Mouse (Mus musculus) Patski (cell line): ENCODE measurements at regions not wholly inside any gene's neighbourhood (a gene's known extent, or its start where the extent isn't known, plus 50 kb on each side); places are given as distances from the start of the nearest gene placed in this dataset.
"Not testable (repeated sequence)": the region's sequence is repeated elsewhere in the genome, so short reads cannot be mapped to it uniquely, and the experiment has no call there.

Experiments used
- ATAC-seq: fragments of 100-300 bp; one replicate; pipeline ENCODE4 v1.8.0; 2021
- CTCF ChIA-PET: fragments of 350-600 bp; sonication (Branson Sonifier 250); formaldehyde crosslinking; loops from one replicate; lab custom pipeline; 2022; ENCODE audit warnings: inconsistent platforms; lab: Charles Lee
- POLR2A ChIA-PET: fragments of 350-600 bp; sonication (Branson Sonifier 250); formaldehyde crosslinking; loops from one replicate; lab custom pipeline; 2022; ENCODE audit warnings: antibody characterized with exemption, inconsistent platforms; lab: Charles Lee
- DNase-seq: peaks from one replicate; pipeline ENCODE4 v3.0.0-alpha.2; 2011; ENCODE audit warnings: low read depth, low spot score
- H3K27me3 ChIP-seq: fragments of 371-371 bp; one replicate; pipeline ENCODE4 v1.5.1; 2021
- CTCF ChIP-seq: fragments of 100-300 bp; IDR thresholded peaks from one replicate; pipeline ENCODE4 v1.5.1; 2021
- in situ Hi-C: fragments of 300-500 bp; cut with MboI; formaldehyde crosslinking; loops from 3 replicates; pipeline ENCODE4 v1.11.1; 2018; ENCODE audit warnings: low pct_unique_long_range_greater_than_20kb, mixed read lengths

DNA sequence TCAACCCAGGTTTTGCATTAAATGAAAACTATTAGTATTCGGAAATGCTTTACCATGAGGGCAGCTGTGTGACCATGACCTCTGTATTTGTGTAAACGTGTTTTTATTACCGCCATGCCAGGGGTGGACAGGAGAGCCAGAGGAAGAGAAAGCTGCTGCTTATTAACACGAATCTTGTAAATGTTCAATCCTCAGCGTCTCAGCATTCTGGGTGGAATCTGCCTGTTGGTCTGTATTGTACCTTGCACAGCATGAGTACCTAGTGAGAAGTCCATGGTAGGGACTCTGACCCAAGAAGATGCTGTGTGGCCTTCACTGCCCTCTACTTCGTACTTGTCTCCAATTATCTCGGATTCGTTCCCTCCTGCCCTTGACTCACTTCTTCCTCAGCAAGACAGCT lies 378.6 kb upstream of the Zfp703 start:
- CTCF ChIA-PET, result interaction anchor here (1.3 kb wide), 1 partner anchor 10 kb away, joined by 4 read pairs; no protein-coding TSS in a partner anchor
- H3K27me3 ChIP-seq, result peaks cover 35% of the 10 kb centered on the region
- POLR2A ChIA-PET, result no interaction called here
- DNase-seq (no peak), ATAC-seq (no peak)
- in situ Hi-C loops, result no loop called here
- TF ChIP-seq CTCF, result no peak

DNA sequence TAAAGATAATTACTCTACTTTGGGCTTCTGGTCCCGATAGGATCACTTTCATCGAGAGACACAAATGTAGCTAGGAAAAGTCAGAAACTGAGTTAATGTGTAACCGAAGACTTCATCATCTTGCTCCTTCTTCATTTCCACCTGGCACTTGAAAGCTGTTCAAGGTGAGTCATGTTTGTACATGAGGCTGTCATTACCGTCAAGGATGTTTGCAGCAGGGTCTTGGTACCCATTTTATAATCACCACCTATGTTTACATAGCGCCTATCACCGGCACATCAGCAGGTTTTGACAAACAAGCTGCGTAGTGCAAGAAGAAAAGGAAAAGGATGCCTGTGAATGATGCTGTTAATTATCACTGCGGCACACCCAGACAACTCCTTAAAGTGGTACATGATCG lies 377.0 kb upstream of the Zfp703 start:
- in situ Hi-C loops, result no loop called here
- TF ChIP-seq CTCF, result no peak
- ChIA-PET CTCF (interaction anchor here (1.0 to 1.3 kb wide), 2 partner anchors 9 to 15 kb away, joined by 3 to 4 read pairs; no protein-coding TSS in a partner anchor), POLR2A (no interaction called here)
- peaks cover 35% of the 10 kb centered on the region for H3K27me3 ChIP-seq
- ATAC-seq (no peak), DNase-seq (no peak)

GRCm38 (mm10) chr8:26608001-26608400 lies 369.1 kb upstream of the Zfp703 start:
- ChIA-PET CTCF (interaction anchor here (1.7 kb wide), 1 partner anchor 9 kb away, joined by 4 read pairs; no protein-coding TSS in a partner anchor), POLR2A (no interaction called here)
- H3K27me3 ChIP-seq, result peaks cover 27% of the 10 kb centered on the region
- DNase-seq (no peak), ATAC-seq (no peak)
- in situ Hi-C loops, result no loop called here
- TF ChIP-seq CTCF, result no peak

- ChIA-PET CTCF (interaction anchor here (1.7 kb wide), 1 partner anchor 9 kb away, joined by 4 read pairs; no protein-coding TSS in a partner anchor), POLR2A (no interaction called here)
- in situ Hi-C loops, result no loop called here
- peaks cover 26% of the 10 kb centered on the region for H3K27me3 ChIP-seq
- DNase-seq, result no peak
- ATAC-seq, result no peak
- TF ChIP-seq CTCF, result no peak
These were observed 368.5 kb upstream of the Zfp703 start for GRCm38 (mm10) chr8:26608588-26608987.

- ChIA-PET POLR2A (no interaction called here), CTCF (interaction anchor here (1.2 kb wide), 1 partner anchor 8 kb away, joined by 3 read pairs; no protein-coding TSS in a partner anchor)
- DNase-seq (no peak), ATAC-seq (no peak)
- in situ Hi-C loops, result no loop called here
- peaks cover 23% of the 10 kb centered on the region for H3K27me3 ChIP-seq
- TF ChIP-seq CTCF, result no peak
These were observed 365.0 kb upstream of the Zfp703 start for GRCm38 (mm10) chr8:26612153-26612552.

GRCm38 (mm10) chr8:26622311-26623052 lies 354.6 kb upstream of the Zfp703 start:
- no peak for ATAC-seq
- CTCF ChIA-PET, result interaction anchor here (1.3 kb wide), 1 partner anchor 26 kb away, joined by 3 read pairs; no protein-coding TSS in a partner anchor
- in situ Hi-C loops, result no loop called here
- POLR2A ChIA-PET, result no interaction called here
- H3K27me3 ChIP-seq, result peaks cover 28% of the 10 kb centered on the region
- DNase-seq, result no peak
- TF ChIP-seq CTCF, result no peak

GRCm38 (mm10) chr8:26626186-26626585 lies 350.9 kb upstream of the Zfp703 start:
- in situ Hi-C loops, result no loop called here
- H3K27me3 ChIP-seq, result peaks cover 23% of the 10 kb centered on the region
- CTCF ChIA-PET, result no interaction called here
- no peak for TF ChIP-seq CTCF
- ATAC-seq, result no peak
- POLR2A ChIA-PET, result interaction anchor here (0.9 kb wide), 1 partner anchor 346 kb away, joined by 4 read pairs; no protein-coding TSS in a partner anchor
- no peak for DNase-seq

- TF ChIP-seq CTCF, result no peak
- in situ Hi-C loops, result no loop called here
- POLR2A ChIA-PET, result interaction anchor here (0.9 kb wide), 1 partner anchor 346 kb away, joined by 4 read pairs; no protein-coding TSS in a partner anchor
- CTCF ChIA-PET, result no interaction called here
- no peak for DNase-seq
- no peak for ATAC-seq
- H3K27me3 ChIP-seq, result peaks cover 24% of the 10 kb centered on the region
These were observed 350.5 kb upstream of the Zfp703 start for GRCm38 (mm10) chr8:26626651-26627077.

DNA sequence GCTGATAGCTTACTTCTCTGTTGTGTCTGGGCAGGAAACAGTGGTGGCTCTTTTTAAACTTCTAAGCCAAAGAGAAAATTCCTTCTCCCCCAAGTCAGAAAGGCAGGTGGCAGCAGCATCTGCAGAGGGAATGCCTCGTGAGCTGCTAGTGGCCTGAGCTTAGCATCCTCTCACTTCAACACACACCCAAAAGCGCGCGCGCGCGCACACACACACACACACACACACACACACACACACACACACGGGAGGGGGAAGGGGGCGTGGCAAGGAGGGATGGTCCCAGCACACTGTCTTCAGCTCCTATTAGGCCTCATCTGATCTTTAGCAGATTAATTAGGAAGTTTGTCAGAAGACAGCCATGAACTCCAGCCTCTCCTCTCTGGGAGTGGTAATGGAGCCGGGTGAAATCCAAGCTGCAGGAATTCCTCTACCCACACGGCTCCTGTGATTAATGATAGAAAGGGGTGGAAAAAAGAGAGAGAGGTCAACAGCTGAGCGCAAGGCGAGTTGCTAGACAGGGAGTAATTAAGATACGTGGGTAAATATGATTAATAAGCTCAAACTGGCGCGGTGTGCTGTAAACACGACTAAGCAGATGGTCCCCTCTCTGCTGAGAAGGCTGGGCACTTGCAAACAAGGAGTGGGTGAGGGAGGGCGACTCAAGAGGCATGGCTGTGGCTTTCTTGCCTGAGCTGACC lies 349.8 kb upstream of the Zfp703 start:
- DNase-seq (no peak), ATAC-seq (no peak)
- ChIA-PET CTCF (no interaction called here), POLR2A (no interaction called here)
- in situ Hi-C loops, result no loop called here
- no peak for TF ChIP-seq CTCF
- peaks cover 26% of the 10 kb centered on the region for H3K27me3 ChIP-seq

GRCm38 (mm10) chr8:26630544-26630943 lies 346.6 kb upstream of the Zfp703 start:
- H3K27me3 ChIP-seq, result peaks cover 21% of the 10 kb centered on the region
- in situ Hi-C loops, result no loop called here
- DNase-seq (no peak), ATAC-seq (no peak)
- ChIA-PET CTCF (no interaction called here), POLR2A (no interaction called here)
- no peak for TF ChIP-seq CTCF

DNA sequence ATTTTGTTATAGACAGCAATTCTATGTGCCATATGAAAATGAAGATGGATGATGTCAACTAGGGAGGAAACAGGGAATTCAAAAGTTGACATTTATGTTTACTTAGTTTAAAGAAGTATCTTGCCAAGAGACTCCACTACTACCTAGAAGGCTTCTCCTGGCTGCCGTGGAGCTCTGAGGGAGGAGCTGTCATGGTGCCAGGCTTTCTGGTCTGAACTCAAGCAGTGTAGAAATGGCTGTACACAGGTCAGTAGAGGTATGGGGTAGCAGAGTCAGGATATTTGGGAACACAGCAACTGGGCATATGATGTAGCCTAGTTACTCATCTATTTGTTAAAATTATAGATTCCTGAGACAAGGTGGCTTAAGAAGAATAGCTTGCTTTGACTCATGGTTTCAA lies 341.4 kb upstream of the Zfp703 start:
- ChIA-PET CTCF (no interaction called here), POLR2A (no interaction called here)
- ATAC-seq (no peak), DNase-seq (no peak)
- H3K27me3 ChIP-seq, result peaks cover 31% of the 10 kb centered on the region
- TF ChIP-seq CTCF, result no peak
- in situ Hi-C loops, result no loop called here

DNA sequence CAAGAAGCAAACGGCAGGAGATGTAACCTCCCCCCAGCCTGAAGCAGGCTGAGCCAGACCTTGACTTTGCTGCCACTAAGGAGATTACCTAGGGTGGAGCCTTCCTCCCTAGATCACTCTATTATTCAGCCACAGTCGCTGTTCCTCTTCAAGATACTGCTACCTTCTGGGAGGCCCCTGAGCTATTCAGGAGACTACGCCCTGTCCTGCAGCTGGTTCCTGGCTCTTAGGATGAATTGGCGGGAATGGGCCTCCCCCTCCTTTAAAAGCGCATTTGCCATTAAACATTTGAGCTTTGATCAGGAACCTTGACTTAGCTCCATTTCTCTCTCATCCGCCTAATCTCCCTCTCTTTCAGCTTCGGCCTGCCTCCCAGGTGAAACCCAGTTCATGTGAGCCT lies 331.8 kb upstream of the Zfp703 start:
- CTCF ChIA-PET, DNase-seq, POLR2A ChIA-PET, in situ Hi-C loops, ATAC-seq: not testable (repeated sequence)
- peaks cover 30% of the 10 kb centered on the region for H3K27me3 ChIP-seq
